In the genomic region with DNA sequence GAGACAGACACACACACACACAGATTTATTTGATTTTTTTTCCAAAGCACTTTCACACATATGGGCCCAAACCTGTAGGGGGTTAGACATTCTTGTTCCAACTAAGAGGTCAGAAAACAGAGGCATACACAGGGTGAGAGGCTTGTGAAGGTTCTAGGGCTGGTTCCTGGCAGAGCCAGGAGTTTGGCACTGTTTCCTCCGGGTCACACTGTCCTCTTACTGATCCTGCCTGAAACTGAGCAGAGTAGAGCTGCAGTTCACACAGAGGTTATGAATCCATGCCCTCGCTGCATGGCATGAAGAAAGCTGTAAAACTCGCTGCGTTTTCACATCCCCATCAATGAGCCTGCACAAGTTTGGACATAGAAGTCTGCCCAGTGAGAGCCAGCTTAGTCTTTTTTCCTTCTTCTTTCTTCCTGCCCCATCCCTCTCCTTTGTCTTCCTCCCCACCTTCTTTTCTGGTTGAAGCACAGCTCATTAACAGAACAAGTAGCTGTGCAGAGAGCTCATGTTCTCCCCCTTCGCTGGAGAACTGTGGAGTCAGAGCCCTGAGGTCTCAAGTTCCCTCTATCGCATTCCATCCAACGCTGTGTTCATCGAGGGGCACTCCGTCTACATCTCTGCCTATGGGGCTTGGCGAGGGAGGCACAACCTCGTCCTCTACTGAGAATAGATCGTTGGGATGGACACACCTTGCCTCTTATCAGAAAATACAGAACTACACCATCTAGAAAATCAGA, we compare ENCODE assay signal across 10 mouse cellular contexts. TPM values are rescaled to one million over a fixed set of nuclear protein-coding genes. Genes with fewer than 3 reads are reported as not detected.
A peak's percentile ranks its signal among the peaks of the same experiment; 100 is the strongest.
DNase-seq lines count a peak whose midpoint lies in the region; ATAC-seq and TF ChIP-seq lines count a peak whose summit lies in the region.
"Had no signal": no experiment of that assay in that cellular context is flagged by ENCODE, and none has a peak within 500 bp of the region (broad histone marks: within the 10 kb centered on the region; RNA-seq: fewer than 3 reads in every experiment).

No protein-coding gene starts in this region.

- H3K9ac ChIP-seq in neural tube, embryonic 13.5 days: 0 out of 2 replicates have a peak overlapping the region, but pooled peaks have one; percentile 6
- no peak overlapping the region for H3K9ac ChIP-seq in neural tube, embryonic 15.5 days (replicated peaks)
- H3K9ac ChIP-seq in stomach, embryonic 16.5 days (ENCODE audit: low read length): no peak overlapping the region
- H3K9ac ChIP-seq: liver, embryonic 14.5 days had no signal

- intact Hi-C loops in gastrocnemius, adult 2 months (cut with DNase I): loop anchor here (5.0 to 10.0 kb wide), 2 partner anchors 78 to 194 kb away; a partner anchor contains a TSS
- intact Hi-C loops in gastrocnemius, postnatal 36 days (cut with DNase I): loop anchor here (5.0 kb wide), 2 partner anchors 62 to 78 kb away; no protein-coding TSS in a partner anchor

- peak; percentile 61 for DNase-seq in gastrocnemius, adult 2 months
- DNase-seq in gastrocnemius, postnatal 36 days: no peak
- peak; percentile 31 for DNase-seq in gastrocnemius, postnatal 25 days
- no peak for DNase-seq in thymus, postnatal 25 days
- no peak for DNase-seq in natural killer cell, adult 2 months (ENCODE audit: low spot score in 2 of 2)
- DNase-seq: cerebellum, postnatal 36 days had no signal

- H3K4me3 ChIP-seq in gastrocnemius, adult 2 months: no peak overlapping the region
- H3K4me3 ChIP-seq in neural tube, embryonic 13.5 days: no peak overlapping the region
- H3K4me3 ChIP-seq in neural tube, embryonic 15.5 days (replicated peaks): no peak overlapping the region
- no peak overlapping the region for H3K4me3 ChIP-seq in stomach, embryonic 16.5 days (replicated peaks; ENCODE audit: low read length)

- ATAC-seq in neural tube, embryonic 13.5 days (ENCODE audit: low read depth): no peak
- ATAC-seq in neural tube, embryonic 15.5 days (ENCODE audit: low FRiP score): no peak
- ATAC-seq in stomach, embryonic 16.5 days (ENCODE audit: insufficient read depth, low FRiP score): no peak

- H3K27ac ChIP-seq in gastrocnemius, adult 2 months: peak overlapping the region; percentile 41
- H3K27ac ChIP-seq in neural tube, embryonic 13.5 days (replicated peaks): no peak overlapping the region
- no peak overlapping the region for H3K27ac ChIP-seq in neural tube, embryonic 15.5 days (replicated peaks)
- peak overlapping the region; percentile 66; the same call in 1 of the 2 replicates for H3K27ac ChIP-seq in stomach, embryonic 16.5 days (ENCODE audit: low read length)
- H3K27ac ChIP-seq: liver, embryonic 14.5 days had no signal

- no peaks in the 10 kb centered on the region for H3K9me3 ChIP-seq in neural tube, embryonic 13.5 days
- H3K9me3 ChIP-seq in neural tube, embryonic 15.5 days (replicated peaks): no peaks in the 10 kb centered on the region
- H3K9me3 ChIP-seq in stomach, embryonic 16.5 days (replicated peaks; ENCODE audit: control insufficient read depth, low read length): no peaks in the 10 kb centered on the region

- peaks cover 28% of the 10 kb centered on the region for H3K4me1 ChIP-seq in neural tube, embryonic 13.5 days (replicated peaks)
- peaks cover 28% of the 10 kb centered on the region for H3K4me1 ChIP-seq in neural tube, embryonic 15.5 days
- H3K4me1 ChIP-seq in stomach, embryonic 16.5 days (ENCODE audit: control insufficient read depth, insufficient read depth, low read length): 0 out of 2 replicates have a peak, but pooled peaks cover 8% of the 10 kb centered on the region

- H3K4me2 ChIP-seq in neural tube, embryonic 13.5 days: no peak overlapping the region
- no peak overlapping the region for H3K4me2 ChIP-seq in neural tube, embryonic 15.5 days
- H3K4me2 ChIP-seq in stomach, embryonic 16.5 days (ENCODE audit: low read depth, low read length): no peak overlapping the region

- peaks cover 21% of the 10 kb centered on the region for H3K27me3 ChIP-seq in neural tube, embryonic 13.5 days
- H3K27me3 ChIP-seq in neural tube, embryonic 15.5 days (replicated peaks): peaks cover 7% of the 10 kb centered on the region; the same call in 1 of the 2 replicates
- no peaks in the 10 kb centered on the region; the same call in 1 of the 2 replicates for H3K27me3 ChIP-seq in stomach, embryonic 16.5 days (ENCODE audit: control insufficient read depth, insufficient read depth, low read length)

- WGBS in neural tube, embryonic 13.5 days: 69% methylated on average over 12 of the region's 12 CpGs
- WGBS in neural tube, embryonic 15.5 days: 59% methylated on average over 12 of the region's 12 CpGs
- 42% methylated on average over 12 of the region's 12 CpGs for WGBS in stomach, embryonic 16.5 days

- TF ChIP-seq CTCF in gastrocnemius, adult 2 months (IDR thresholded peaks at IDR 0.05): no peak

- H3K36me3 ChIP-seq in neural tube, embryonic 13.5 days: no peaks in the 10 kb centered on the region
- no peaks in the 10 kb centered on the region for H3K36me3 ChIP-seq in neural tube, embryonic 15.5 days
- no peaks in the 10 kb centered on the region for H3K36me3 ChIP-seq in stomach, embryonic 16.5 days (ENCODE audit: control insufficient read depth, insufficient read depth, low read length)

RNA-seq across cellular contexts. Expression of a gene that starts 4.5 kb away (rescaled TPM):
- under 1 TPM; 0.10 to 0.14 TPM for total RNA-seq in gastrocnemius, adult 2 months (2021)
- total RNA-seq in gastrocnemius, postnatal 36 days (2021): under 1 TPM; 0.13 to 0.27 TPM
- polyA plus RNA-seq in neural tube, embryonic 13.5 days (2015; fragmentation: Nextera tagmentation; extraction: Ambion mirVana): 0.22 and 1.7 TPM in 2 replicates
- 0.81 and 2.1 TPM in 2 replicates for polyA plus RNA-seq in neural tube, embryonic 15.5 days (2015; fragmentation: Nextera tagmentation; extraction: Ambion mirVana)
- total RNA-seq in gastrocnemius, postnatal 25 days (2021): under 1 TPM; 0.08 to 0.19 TPM
- 19.3 and 25.5 TPM in 2 replicates for polyA plus RNA-seq in stomach, embryonic 16.5 days (2015; fragmentation: Nextera tagmentation; extraction: Ambion mirVana)

Comparison
In these comparisons a context has a peak if more than half of its experiments do, and no peak if none do; other contexts are left out.
1. DNase-seq: peak in gastrocnemius, adult 2 months (single experiment) and gastrocnemius, postnatal 25 days (single experiment); none in gastrocnemius, postnatal 36 days (0 of 2), thymus, postnatal 25 days (single experiment) and natural killer cell, adult 2 months (0 of 2).
2. H3K27ac ChIP-seq: peak in gastrocnemius, adult 2 months (single experiment) and stomach, embryonic 16.5 days (single experiment); none in neural tube, embryonic 13.5 days (single experiment) and neural tube, embryonic 15.5 days (single experiment).